Mouse (Mus musculus) liver, adult 2 months (tissue): ENCODE results near the gene Ckap4. TPM values are rescaled to one million over a fixed set of nuclear protein-coding genes. Genes with fewer than 3 reads are reported as not detected.
A peak's percentile ranks its signal among the peaks of the same experiment; 100 is the strongest.

Experiments
- DNase-seq: peaks from one replicate; pipeline ENCODE4 v3.0.0-alpha.2; 2011; ENCODE audit warnings: low read depth, low spot score; ENCODE audit errors: extremely low read depth
- H3K27ac ChIP-seq: fragments of 200-500 bp; replicated peaks from 2 replicates; pipeline ENCODE4 v1.5.1; 2012; ENCODE audit warnings: low read depth, mild to moderate bottlenecking, control low read depth, inconsistent platforms, low read length; ENCODE audit not compliant: insufficient read depth
- H3K27me3 ChIP-seq: fragments of 200-500 bp; 2 replicates; pipeline ENCODE4 v1.6.1; 2012; ENCODE audit warnings: mild to moderate bottlenecking, moderate library complexity, low read length, inconsistent platforms; ENCODE audit not compliant: control insufficient read depth, insufficient read depth
- H3K36me3 ChIP-seq: fragments of 200-500 bp; 2 replicates; pipeline ENCODE4 v1.6.1; 2012; ENCODE audit warnings: low read length, inconsistent platforms; ENCODE audit not compliant: control insufficient read depth, insufficient read depth
- H3K4me1 ChIP-seq: fragments of 200-500 bp; 2 replicates; pipeline ENCODE4 v1.6.1; 2011; ENCODE audit warnings: low read length; ENCODE audit not compliant: control insufficient read depth, insufficient read depth
- H3K4me3 ChIP-seq: fragments of 200-500 bp; 2 replicates; pipeline ENCODE4 v1.5.1; 2011; ENCODE audit warnings: low read depth, mild to moderate bottlenecking, control low read depth, low read length, moderate library complexity; ENCODE audit not compliant: insufficient read depth
- H3K79me2 ChIP-seq: fragments of 200-500 bp; 2 replicates; pipeline ENCODE4 v1.6.1; 2012; ENCODE audit warnings: inconsistent platforms, mild to moderate bottlenecking, low read length, moderate library complexity; ENCODE audit not compliant: control insufficient read depth, insufficient read depth
- H3K9ac ChIP-seq: fragments of 200-500 bp; 2 replicates; pipeline ENCODE4 v1.6.1; 2012; ENCODE audit warnings: low read depth, mild to moderate bottlenecking, control low read depth, inconsistent platforms, low read length
- CTCF ChIP-seq: fragments of 200-500 bp; IDR thresholded peaks from 2 replicates; pipeline ENCODE4 v1.5.1; 2011; ENCODE audit warnings: low read depth, low read length, control low read depth
- POLR2A ChIP-seq: fragments of 200-500 bp; IDR thresholded peaks from 2 replicates; pipeline ENCODE4 v1.6.1; 2011; ENCODE audit warnings: low read length, control low read depth; ENCODE audit not compliant: insufficient read depth; ENCODE audit errors: extremely low read depth
- WGBS: fragments of 180-500 bp; shearing (Covaris S2); methylation state at CpG from one replicate; pipeline ENCODE4 v1.1.7; 2018; 5-methylcytosine and 5-hydroxymethylcytosine counted together
- polyA plus RNA-seq: library from polyadenylated mRNA; depleted of rRNA; stranded (reverse); fragments of >200 nt; gene quantifications from 2 replicates; pipeline ENCODE4 v1.2.3, GENCODE M21; 2012
- total RNA-seq: library from RNA; depleted of rRNA; stranded (reverse); fragments of >200 nt; gene quantifications from 2 replicates; pipeline ENCODE4 v1.2.3, GENCODE M21; 2014

The Ckap4 gene
- total and polyA plus RNA-seq, 2 experiments, result 0.83 to 1.5 TPM

DNA sequence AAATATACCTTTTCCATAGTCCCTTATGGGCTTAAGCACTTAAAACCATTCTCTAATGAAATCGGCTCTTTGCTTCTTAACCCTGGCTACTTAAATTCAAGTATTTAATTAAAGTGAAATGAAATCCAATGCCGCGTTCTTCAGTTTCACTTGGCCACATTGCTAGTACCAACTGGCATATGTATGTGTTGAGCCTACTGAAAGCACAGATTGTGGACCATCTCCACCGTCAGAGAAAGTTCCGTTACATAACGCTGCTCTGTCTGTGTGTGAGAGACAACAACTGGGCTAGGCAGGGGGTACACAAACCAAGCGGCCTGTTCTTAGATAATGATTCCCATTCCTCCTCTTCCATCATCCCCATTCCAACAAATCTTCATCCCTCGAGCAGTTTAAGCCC, 30.6 kb upstream of the Ckap4 start:
- 87% methylated on average over 8 of the region's 8 CpGs for WGBS
- Histone ChIP-seq H3K4me1 (no peaks in the 10 kb centered on the region), H3K27me3 (no peaks in the 10 kb centered on the region)

GRCm38 (mm10) chr10:84562567-84563554, 29.0 kb upstream of the Ckap4 start:
- no peak overlapping the region for H3K27ac ChIP-seq
- WGBS, result 71% methylated on average over 13 of the region's 13 CpGs
- H3K27me3 ChIP-seq, result no peaks in the 10 kb centered on the region
- TF ChIP-seq CTCF (no peak), POLR2A (no peak)
- H3K79me2 ChIP-seq, result no peaks in the 10 kb centered on the region
- no peaks in the 10 kb centered on the region for H3K36me3 ChIP-seq
- DNase-seq, result no peak
- H3K4me1 ChIP-seq, result no peaks in the 10 kb centered on the region
- no peak overlapping the region for H3K4me3 ChIP-seq
- no peak overlapping the region for H3K9ac ChIP-seq

More for the DNA sequence above, 30.6 kb upstream of the Ckap4 start:
- DNase-seq, result no peak
- Histone ChIP-seq H3K9ac (no peak overlapping the region), H3K79me2 (no peaks in the 10 kb centered on the region), H3K36me3 (no peaks in the 10 kb centered on the region), H3K27ac (no peak overlapping the region), H3K4me3 (no peak overlapping the region)
- TF ChIP-seq POLR2A (no peak), CTCF (no peak)

DNA sequence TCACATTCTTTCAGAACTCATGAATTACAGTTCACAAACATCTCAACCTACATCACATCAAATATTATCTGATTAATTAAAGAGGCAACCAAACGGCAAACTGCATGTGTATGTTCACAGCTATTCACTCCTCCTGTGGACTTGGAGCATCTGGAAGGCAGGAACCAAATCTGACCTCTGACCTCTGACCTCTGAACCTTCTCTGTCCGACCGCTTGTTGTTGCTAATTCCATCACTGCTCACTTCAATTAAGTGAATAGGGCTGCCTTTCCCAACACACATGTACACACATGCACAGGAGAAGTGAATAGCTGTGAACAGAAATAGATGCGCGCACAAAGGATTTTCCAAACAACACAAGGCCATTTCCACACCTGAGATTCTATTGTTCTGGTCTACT, 28.3 kb upstream of the Ckap4 start:
- no peaks in the 10 kb centered on the region for H3K79me2 ChIP-seq
- TF ChIP-seq POLR2A, result no peak
- TF ChIP-seq CTCF, result no peak
- H3K9ac ChIP-seq, result no peak overlapping the region
- no peak for DNase-seq
- no peak overlapping the region for H3K4me3 ChIP-seq
- H3K27ac ChIP-seq, result no peak overlapping the region
- no peaks in the 10 kb centered on the region for H3K36me3 ChIP-seq
- H3K4me1 ChIP-seq, result no peaks in the 10 kb centered on the region
- H3K27me3 ChIP-seq, result no peaks in the 10 kb centered on the region
- WGBS, result 65% methylated on average over 5 of the region's 5 CpGs

GRCm38 (mm10) chr10:84559986-84560385, 26.1 kb upstream of the Ckap4 start:
- H3K4me3 ChIP-seq, result no peak overlapping the region
- no peaks in the 10 kb centered on the region for H3K27me3 ChIP-seq
- no peak for DNase-seq
- TF ChIP-seq POLR2A, result no peak
- no peak for TF ChIP-seq CTCF
- no peaks in the 10 kb centered on the region for H3K36me3 ChIP-seq
- no peaks in the 10 kb centered on the region for H3K4me1 ChIP-seq
- H3K9ac ChIP-seq, result no peak overlapping the region
- H3K79me2 ChIP-seq, result no peaks in the 10 kb centered on the region
- H3K27ac ChIP-seq, result no peak overlapping the region
- WGBS, result 91% methylated on average over 4 of the region's 4 CpGs

DNA sequence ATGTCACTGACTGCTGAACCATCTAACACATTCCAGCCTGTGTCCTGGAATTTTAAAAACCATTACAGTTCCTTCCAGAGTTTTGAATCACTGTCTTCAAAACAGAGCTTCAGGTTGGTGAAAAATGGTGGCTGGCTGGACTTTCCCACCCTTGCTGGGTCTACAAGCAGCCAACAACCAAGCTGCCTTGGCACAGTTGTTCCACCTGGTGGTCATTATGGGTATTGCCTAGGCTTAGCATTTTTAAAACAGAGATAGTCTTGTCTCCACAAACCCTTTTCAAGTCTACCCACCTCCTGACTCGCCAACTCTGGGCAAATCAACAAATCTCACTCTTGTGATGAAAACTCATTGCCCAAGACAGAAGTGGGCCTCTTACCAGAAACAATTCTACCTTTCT, 24.6 kb upstream of the Ckap4 start:
- Histone ChIP-seq H3K79me2 (no peaks in the 10 kb centered on the region), H3K4me1 (no peaks in the 10 kb centered on the region), H3K4me3 (no peak overlapping the region), H3K27me3 (no peaks in the 10 kb centered on the region), H3K27ac (no peak overlapping the region), H3K9ac (no peak overlapping the region), H3K36me3 (no peaks in the 10 kb centered on the region)
- TF ChIP-seq POLR2A (no peak), CTCF (peak; percentile 31; the same call in 1 of the 2 replicates)
- WGBS, result 97% methylated on average over 1 of the region's 1 CpGs
- no peak for DNase-seq

DNA sequence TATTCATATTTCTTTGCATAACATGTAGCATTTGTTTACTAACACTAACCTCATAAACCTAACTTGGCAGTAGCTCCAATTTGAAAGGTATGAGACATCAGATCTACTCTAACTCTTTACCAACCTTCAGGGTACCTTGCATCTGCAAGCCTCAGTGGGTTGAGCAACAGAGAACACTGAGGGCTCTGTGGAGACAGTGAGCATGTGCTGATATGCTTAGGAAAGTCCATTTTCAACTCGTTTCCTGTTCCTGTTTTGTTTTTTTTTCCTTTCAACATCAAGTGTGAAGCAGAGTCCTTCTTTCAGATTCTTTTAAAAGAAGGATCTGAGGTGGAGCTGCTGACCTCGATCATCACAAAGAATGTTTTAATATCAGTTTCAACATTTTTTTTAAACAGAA, 22.3 kb upstream of the Ckap4 start:
- no peaks in the 10 kb centered on the region for H3K79me2 ChIP-seq
- H3K27ac ChIP-seq, result no peak overlapping the region
- H3K27me3 ChIP-seq, result no peaks in the 10 kb centered on the region
- no peaks in the 10 kb centered on the region for H3K4me1 ChIP-seq
- DNase-seq, result no peak
- 57% methylated on average over 2 of the region's 2 CpGs for WGBS
- no peak for TF ChIP-seq POLR2A
- TF ChIP-seq CTCF, result no peak
- H3K4me3 ChIP-seq, result no peak overlapping the region
- no peaks in the 10 kb centered on the region for H3K36me3 ChIP-seq
- no peak overlapping the region for H3K9ac ChIP-seq
